Mouse (Mus musculus) hindbrain, embryonic 13.5 days (tissue): Measurements from ENCODE around the gene Tuba3a. TPM values are rescaled to one million over a fixed set of nuclear protein-coding genes. Genes with fewer than 3 reads are reported as not detected.

Experiments used
- ATAC-seq: fragments of 200-750 bp; cut with Nextera tagmentation; 2 replicates; pipeline ENCODE4 v1.8.0; 2017; ENCODE audit warnings: moderate TSS enrichment; ENCODE audit not compliant: low FRiP score
- H3K27ac ChIP-seq: fragments of 300-500 bp; sonication (generic); 2 replicates; pipeline ENCODE4 v1.5.1; 2015; ENCODE audit warnings: inconsistent platforms, mild to moderate bottlenecking, moderate library complexity
- H3K27me3 ChIP-seq: fragments of 300-500 bp; sonication (generic); 2 replicates; pipeline ENCODE4 v1.6.1; 2015; ENCODE audit warnings: mild to moderate bottlenecking, inconsistent platforms
- H3K36me3 ChIP-seq: fragments of 300-500 bp; sonication (generic); 2 replicates; pipeline ENCODE4 v1.6.1; 2015; ENCODE audit warnings: mild to moderate bottlenecking, inconsistent platforms
- H3K4me1 ChIP-seq: fragments of 300-500 bp; sonication (generic); replicated peaks from 2 replicates; pipeline ENCODE4 v1.6.1; 2015; ENCODE audit warnings: inconsistent platforms
- H3K4me2 ChIP-seq: fragments of 300-500 bp; sonication (generic); 2 replicates; pipeline ENCODE4 v1.6.1; 2015; ENCODE audit warnings: inconsistent platforms, mild to moderate bottlenecking, moderate library complexity
- H3K4me3 ChIP-seq: fragments of 300-500 bp; sonication (generic); 2 replicates; pipeline ENCODE4 v1.5.1; 2015; ENCODE audit warnings: mild to moderate bottlenecking, inconsistent platforms
- H3K9ac ChIP-seq: fragments of 300-500 bp; sonication (generic); 2 replicates; pipeline ENCODE4 v1.6.1; 2015; ENCODE audit warnings: mild to moderate bottlenecking, inconsistent platforms
- H3K9me3 ChIP-seq: fragments of 300-500 bp; sonication (generic); 2 replicates; pipeline ENCODE4 v1.6.1; 2016; ENCODE audit warnings: inconsistent platforms
- WGBS: fragments of 180-500 bp; shearing (Covaris S2); methylation state at CpG from one replicate; pipeline ENCODE4 v1.1.7; 2015; 5-methylcytosine and 5-hydroxymethylcytosine counted together
- microRNA-seq: library from miRNA; unstranded; fragments of <30 nt; microRNA quantifications from one replicate; pipeline ENCODE4, GENCODE M21; 2016
- polyA plus RNA-seq: library from polyadenylated mRNA; unstranded; fragments of >200 nt; fragmentation: Nextera tagmentation; extraction: Ambion mirVana; gene quantifications from 2 replicates; pipeline ENCODE4 v1.2.1, GENCODE M21; 2015

The Tuba3a gene
- polyA plus RNA-seq, 1 experiment from 2014 or later: not detected

DNA sequence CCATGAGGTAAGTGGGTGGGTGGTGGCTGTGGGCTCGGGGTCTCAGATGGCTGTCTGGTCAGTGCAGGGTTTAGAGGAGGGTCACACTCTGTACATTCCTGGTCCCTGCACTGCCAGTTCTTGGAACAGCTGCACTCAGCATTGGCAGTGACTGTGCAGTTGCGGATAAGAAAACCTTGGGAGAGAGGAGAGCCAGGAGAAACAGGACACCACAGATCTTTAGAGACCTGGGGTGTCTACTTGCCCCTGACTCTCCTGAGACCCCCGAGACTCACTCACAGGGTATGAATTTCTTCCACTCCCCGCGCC, 51.4 kb downstream of the Tuba3a start:
- no peak for ATAC-seq
- H3K4me1 ChIP-seq: peaks cover 19% of the 10 kb centered on the region
- WGBS: 74% methylated on average over 5 of the region's 5 CpGs

DNA sequence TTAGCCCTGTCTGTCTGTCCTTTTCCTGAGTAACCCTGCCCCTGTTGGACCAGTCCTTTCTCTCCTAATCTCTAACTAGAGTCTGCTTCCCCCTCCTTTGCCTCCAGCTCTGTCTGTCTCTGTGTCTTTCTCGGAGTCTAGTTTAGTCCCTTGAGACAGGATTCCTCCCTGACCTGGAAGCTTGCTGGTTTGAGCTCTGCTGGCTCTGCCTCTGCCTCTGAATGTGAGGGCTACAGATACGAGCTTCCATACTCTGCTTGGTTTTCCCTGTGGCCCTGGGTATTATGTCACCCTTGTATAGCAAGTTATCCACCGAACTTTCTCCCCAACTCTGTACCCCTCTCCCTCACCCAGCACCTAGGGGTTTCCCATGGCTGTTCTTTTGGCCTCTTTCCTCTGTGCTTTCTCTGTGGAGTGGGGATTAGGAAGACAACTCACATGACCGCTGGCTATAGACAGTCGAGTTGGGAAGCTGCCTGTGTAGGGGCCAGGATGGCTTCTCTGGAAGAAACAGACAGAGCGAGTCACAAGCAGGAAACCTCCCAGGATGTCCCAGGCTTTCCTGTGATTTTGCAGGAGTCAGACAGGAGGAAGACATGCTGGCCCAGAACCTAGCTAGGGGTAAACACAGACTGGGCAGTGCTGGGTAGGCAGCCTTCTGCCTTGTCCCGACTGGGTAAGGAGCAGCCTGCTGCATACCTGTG, 51.9 kb downstream of the Tuba3a start:
- no peak overlapping the region for H3K4me3 ChIP-seq
- ATAC-seq: no peak
- H3K27me3 ChIP-seq: 0 out of 2 replicates have a peak, but pooled peaks cover 4% of the 10 kb centered on the region
- no peak overlapping the region for H3K27ac ChIP-seq
- peaks cover 19% of the 10 kb centered on the region for H3K4me1 ChIP-seq
- no peaks in the 10 kb centered on the region for H3K9me3 ChIP-seq
- WGBS: 70% methylated on average over 7 of the region's 7 CpGs
- H3K36me3 ChIP-seq: no peaks in the 10 kb centered on the region
- no peak overlapping the region for H3K9ac ChIP-seq
- H3K4me2 ChIP-seq: no peak overlapping the region

More for the DNA sequence above, 51.4 kb downstream of the Tuba3a start:
- H3K27me3 ChIP-seq: 0 out of 2 replicates have a peak, but pooled peaks cover 4% of the 10 kb centered on the region
- no peak overlapping the region for H3K4me3 ChIP-seq
- H3K4me2 ChIP-seq: no peak overlapping the region
- H3K9me3 ChIP-seq: no peaks in the 10 kb centered on the region
- no peak overlapping the region for H3K27ac ChIP-seq
- H3K9ac ChIP-seq: no peak overlapping the region
- no peaks in the 10 kb centered on the region for H3K36me3 ChIP-seq

DNA sequence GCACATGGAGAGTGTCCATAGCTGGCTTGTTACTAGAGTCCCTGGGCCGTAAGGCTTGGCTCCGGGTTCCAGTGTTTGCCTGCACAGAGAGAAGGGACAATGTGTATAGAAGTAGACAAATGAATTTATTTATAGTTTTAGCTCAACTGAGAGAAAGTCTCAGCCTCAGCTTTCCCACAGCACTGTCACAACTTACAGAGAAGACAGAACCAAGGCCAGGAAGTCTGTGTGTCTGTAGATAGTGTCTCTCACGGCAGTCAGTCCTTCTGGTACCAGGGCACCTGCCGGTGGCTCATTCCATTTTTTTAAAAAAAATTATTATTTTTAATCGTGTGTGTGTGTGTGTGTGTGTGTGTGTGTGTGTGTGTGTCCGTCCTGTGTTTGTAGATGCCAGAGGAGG, 53.3 kb downstream of the Tuba3a start:
- 84% methylated on average over 6 of the region's 6 CpGs for WGBS

GRCm38 (mm10) chr6:125232045-125232437, 53.8 kb downstream of the Tuba3a start:
- peak overlapping the region; percentile 43 for H3K4me3 ChIP-seq
- peak overlapping the region; percentile 75 for H3K9ac ChIP-seq

More for the DNA sequence above, 53.3 kb downstream of the Tuba3a start:
- Histone ChIP-seq H3K36me3 (no peaks in the 10 kb centered on the region), H3K4me1 (peaks cover 19% of the 10 kb centered on the region), H3K27me3 (0 out of 2 replicates have a peak, but pooled peaks cover 4% of the 10 kb centered on the region), H3K9me3 (no peaks in the 10 kb centered on the region), H3K9ac (no peak overlapping the region), H3K27ac (no peak overlapping the region), H3K4me3 (no peak overlapping the region), H3K4me2 (no peak overlapping the region)
- ATAC-seq: no peak

GRCm38 (mm10) chr6:125231117-125232044, 54.5 kb downstream of the Tuba3a start, which contains the start of gene Tapbpl:
TSS of gene Tapbpl (minus strand) at chr6:125231860.
- 12% methylated on average over 16 of the region's 16 CpGs for WGBS
- Histone ChIP-seq H3K9me3 (no peaks in the 10 kb centered on the region), H3K27me3 (0 out of 2 replicates have a peak, but pooled peaks cover 3% of the 10 kb centered on the region), H3K4me3 (peak within 1 kb of the TSS; percentile 43), H3K4me2 (peak within 1 kb of the TSS; percentile 87), H3K9ac (peak within 1 kb of the TSS; percentile 75), H3K4me1 (peaks cover 19% of the 10 kb centered on the region), H3K36me3 (no peaks in the 10 kb centered on the region), H3K27ac (peak within 1 kb of the TSS; percentile 73)
- ATAC-seq: peak; percentile 78

More at GRCm38 (mm10) chr6:125232045-125232437, 53.8 kb downstream of the Tuba3a start:
- peak overlapping the region; percentile 87 for H3K4me2 ChIP-seq
- H3K36me3 ChIP-seq: no peaks in the 10 kb centered on the region
- ATAC-seq: peak; percentile 14; the same call in 1 of the 2 replicates
- 0 out of 2 replicates have a peak, but pooled peaks cover 4% of the 10 kb centered on the region for H3K27me3 ChIP-seq
- no peaks in the 10 kb centered on the region for H3K9me3 ChIP-seq
- H3K4me1 ChIP-seq: peaks cover 19% of the 10 kb centered on the region
- WGBS: 57% methylated on average over 4 of the region's 4 CpGs
- peak overlapping the region; percentile 73; the same call in 1 of the 2 replicates for H3K27ac ChIP-seq

DNA sequence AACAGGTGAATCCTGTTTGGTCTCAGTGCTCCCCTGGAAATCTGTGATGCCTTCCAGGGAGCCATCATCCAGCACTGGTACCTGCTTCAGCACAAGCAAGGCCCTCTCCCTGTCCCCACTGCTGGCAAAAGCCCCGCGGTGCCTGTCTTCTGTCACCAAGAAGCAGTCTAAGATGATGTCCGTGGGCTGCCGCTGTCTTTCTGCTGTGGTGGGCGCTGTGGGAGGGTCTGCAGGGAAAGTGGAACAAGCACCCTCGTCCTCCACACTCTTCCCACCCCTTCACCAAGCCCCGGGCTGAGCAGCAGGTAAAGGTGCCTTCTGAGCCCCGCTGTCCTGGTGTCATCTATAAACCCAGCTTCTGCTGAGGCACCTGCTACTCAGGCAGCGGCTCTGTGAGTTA, 55.3 kb downstream of the Tuba3a start:
- no peaks in the 10 kb centered on the region for H3K9me3 ChIP-seq
- peaks cover 19% of the 10 kb centered on the region for H3K4me1 ChIP-seq
- H3K27me3 ChIP-seq: no peaks in the 10 kb centered on the region
- peak overlapping the region; percentile 75; the same call in 1 of the 2 replicates for H3K9ac ChIP-seq
- no peaks in the 10 kb centered on the region for H3K36me3 ChIP-seq
- peak overlapping the region; percentile 87 for H3K4me2 ChIP-seq
- H3K4me3 ChIP-seq: no peak overlapping the region
- ATAC-seq: 0 out of 2 replicates have a peak, but pooled peaks have one; percentile 3
- H3K27ac ChIP-seq: peak overlapping the region; percentile 60
- WGBS: 70% methylated on average over 9 of the region's 9 CpGs

Small RNAs within 50 kb of the gene (microRNA-seq; reads per million reads assigned to microRNA genes)
- gene Mir8113: not detected

Other genes with a start within 250 kb of the Tuba3a start
- gene Ing4, start 246.3 kb downstream of the Tuba3a start, polyA plus RNA-seq: 168 and 175 TPM in 2 replicates
- gene Acrbp, start 236.4 kb downstream of the Tuba3a start, polyA plus RNA-seq: 17.5 and 19.7 TPM in 2 replicates
- 0.55 and 0.65 TPM in 2 replicates for gene Lpar5, start 218.1 kb downstream of the Tuba3a start, polyA plus RNA-seq
- gene Chd4, start 190.1 kb downstream of the Tuba3a start, polyA plus RNA-seq: 123 and 126 TPM in 2 replicates
- 47.9 and 48.6 TPM in 2 replicates for gene Nop2, start 154.1 kb downstream of the Tuba3a start, polyA plus RNA-seq
- 17.2 and 19.7 TPM in 2 replicates for gene Iffo1, start 140.8 kb downstream of the Tuba3a start, polyA plus RNA-seq
- 1,320 and 1,327 TPM in 2 replicates for gene Gapdh, start 119.6 kb downstream of the Tuba3a start, polyA plus RNA-seq
- gene Ncapd2, start 94.3 kb downstream of the Tuba3a start, polyA plus RNA-seq: 56.7 and 62.9 TPM in 2 replicates
- gene Mrpl51, start 94.2 kb downstream of the Tuba3a start, polyA plus RNA-seq: 158 and 164 TPM in 2 replicates
- 11.3 and 12.9 TPM in 2 replicates for gene Vamp1, start 70.5 kb downstream of the Tuba3a start, polyA plus RNA-seq
- gene Tapbpl, start 54.2 kb downstream of the Tuba3a start, polyA plus RNA-seq: 4.3 and 5.0 TPM in 2 replicates
- gene Cd27, start 49.0 kb downstream of the Tuba3a start, polyA plus RNA-seq: 1.5 and 2.2 TPM in 2 replicates
- 13.5 and 15.2 TPM in 2 replicates for gene Ltbr, start 27.8 kb upstream of the Tuba3a start, polyA plus RNA-seq
- gene Scnn1a, start 34.6 kb upstream of the Tuba3a start, polyA plus RNA-seq: 0.29 and 0.31 TPM in 2 replicates
- 15.1 and 15.7 TPM in 2 replicates for gene Tnfrsf1a, start 63.3 kb upstream of the Tuba3a start, polyA plus RNA-seq
- gene Plekhg6, start 94.8 kb upstream of the Tuba3a start, polyA plus RNA-seq: 0.12 TPM in 2 replicates
- 57.8 and 63.4 TPM in 2 replicates for gene Cd9, start 208.7 kb upstream of the Tuba3a start, polyA plus RNA-seq